Mouse (Mus musculus): ENCODE measurements around the gene Nuak2.

DNA sequence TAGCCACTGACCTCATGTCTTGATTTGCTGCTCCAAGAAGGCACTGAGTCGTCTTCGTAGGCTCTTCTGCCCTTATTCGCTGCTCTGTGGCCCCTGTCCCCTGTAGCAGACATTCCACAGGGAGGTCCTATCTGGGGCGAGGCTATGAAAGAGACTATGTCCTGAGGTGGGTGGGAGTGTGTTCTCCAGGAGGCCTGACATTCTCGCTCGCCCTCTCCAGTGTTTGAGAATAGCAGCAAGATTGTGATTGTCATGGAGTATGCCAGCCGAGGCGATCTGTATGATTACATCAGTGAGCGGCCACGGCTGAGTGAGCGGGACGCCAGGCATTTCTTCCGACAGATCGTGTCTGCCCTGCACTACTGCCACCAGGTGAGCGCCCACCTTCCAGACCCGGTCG, 11.6 kb downstream of the Nuak2 start:
- no peak for TF ChIP-seq GATA1 (IDR thresholded peaks at IDR 0.05; ENCODE audit: borderline replicate concordance, low read length)
- TF ChIP-seq FLI1 (IDR thresholded peaks at IDR 0.05; ENCODE audit: low read length): no peak

Data from megakaryocyte, embryonic 14.5 days (primary cell).